Mouse (Mus musculus): ENCODE results near the gene Slc43a1. TPM values are rescaled to one million over a fixed set of nuclear protein-coding genes. Genes with fewer than 3 reads are reported as not detected.
A peak's percentile ranks its signal among the peaks of the same experiment; 100 is the strongest.

Gene Slc43a1
- polyA plus RNA-seq, 1 experiment from 2014 or later = 2.4 TPM

- H3K4me3 ChIP-seq = no peak overlapping the region
- 85% methylated on average over 8 of the region's 8 CpGs for WGBS
- no peaks in the 10 kb centered on the region for H3K9me3 ChIP-seq
- H3K36me3 ChIP-seq = no peaks in the 10 kb centered on the region
- H3K4me1 ChIP-seq (replicated peaks) = peaks cover 14% of the 10 kb centered on the region
- H3K27ac ChIP-seq (replicated peaks) = no peak overlapping the region
- H3K4me2 ChIP-seq = no peak overlapping the region
- H3K9ac ChIP-seq = no peak overlapping the region
- no peak for ATAC-seq (ENCODE audit: low FRiP score, low read depth)
- H3K27me3 ChIP-seq = peaks cover 41% of the 10 kb centered on the region
These were observed 41.9 kb downstream of the Slc43a1 start for GRCm38 (mm10) chr2:84880590-84880989.

DNA sequence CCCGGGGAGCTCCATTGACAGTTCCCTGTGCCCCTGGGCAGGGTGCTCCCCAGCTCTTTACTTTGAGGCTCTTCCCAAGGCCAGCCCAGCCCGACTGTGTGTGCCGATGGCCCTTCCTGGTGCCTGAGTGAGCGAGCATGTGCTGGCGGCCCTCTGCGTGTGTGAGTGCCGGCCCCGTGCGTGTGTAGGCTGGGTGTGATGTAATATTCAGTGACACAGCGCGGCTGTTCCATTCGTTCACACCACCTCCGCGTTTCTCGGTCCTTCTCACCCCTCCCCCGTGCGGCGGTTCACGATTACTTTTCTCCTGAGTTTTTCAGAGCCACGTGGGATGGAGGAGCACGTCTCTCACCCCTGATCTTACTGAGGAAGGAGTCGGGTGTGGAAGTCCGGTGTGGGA lies 44.0 kb downstream of the Slc43a1 start:
- 16% methylated on average over 23 of the region's 23 CpGs for WGBS
- Histone ChIP-seq H3K4me3 (peak overlapping the region; percentile 6; the same call in 1 of the 2 replicates), H3K27ac (replicated peaks) (no peak overlapping the region), H3K4me2 (peak overlapping the region; percentile 32), H3K27me3 (peaks cover 56% of the 10 kb centered on the region), H3K9me3 (no peaks in the 10 kb centered on the region), H3K4me1 (replicated peaks) (peaks cover 25% of the 10 kb centered on the region), H3K36me3 (no peaks in the 10 kb centered on the region), H3K9ac (no peak overlapping the region)
- ATAC-seq (ENCODE audit: low FRiP score, low read depth) = no peak

DNA sequence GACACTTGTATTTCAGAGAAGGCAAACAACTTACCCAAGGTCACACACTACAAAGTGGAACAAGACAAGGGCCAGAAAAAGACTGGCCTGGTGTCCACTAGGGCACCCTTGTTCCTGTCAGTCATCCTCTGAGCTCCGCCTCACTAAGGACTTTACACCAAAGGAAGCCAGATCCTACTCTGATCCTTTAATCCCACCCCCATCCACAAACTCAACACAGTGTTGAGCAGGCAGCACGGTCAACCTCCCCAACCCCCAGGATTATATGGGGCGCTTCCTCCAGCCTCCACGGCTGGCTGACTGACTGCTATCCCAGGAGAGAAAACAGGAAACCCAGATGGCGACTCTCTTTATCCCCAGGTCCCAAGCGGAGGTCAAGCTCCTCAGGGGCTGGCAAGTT lies 44.4 kb downstream of the Slc43a1 start:
- H3K4me3 ChIP-seq = 0 out of 2 replicates have a peak overlapping the region, but pooled peaks have one; percentile 16
- peak overlapping the region; percentile 32 for H3K4me2 ChIP-seq
- ATAC-seq (ENCODE audit: low FRiP score, low read depth) = no peak
- H3K27me3 ChIP-seq = peaks cover 60% of the 10 kb centered on the region
- 3% methylated on average over 6 of the region's 6 CpGs for WGBS
- H3K4me1 ChIP-seq (replicated peaks) = peaks cover 30% of the 10 kb centered on the region
- H3K9me3 ChIP-seq = no peaks in the 10 kb centered on the region
- no peaks in the 10 kb centered on the region for H3K36me3 ChIP-seq
- H3K9ac ChIP-seq = no peak overlapping the region
- no peak overlapping the region for H3K27ac ChIP-seq (replicated peaks)

GRCm38 (mm10) chr2:84883530-84883929 lies 44.9 kb downstream of the Slc43a1 start:
- 2% methylated on average over 11 of the region's 11 CpGs for WGBS
- Histone ChIP-seq H3K36me3 (no peaks in the 10 kb centered on the region), H3K4me1 (replicated peaks) (peaks cover 32% of the 10 kb centered on the region), H3K27me3 (peaks cover 62% of the 10 kb centered on the region), H3K27ac (replicated peaks) (no peak overlapping the region), H3K4me3 (peak overlapping the region; percentile 16; the same call in 1 of the 2 replicates), H3K4me2 (peak overlapping the region; percentile 32), H3K9ac (no peak overlapping the region), H3K9me3 (no peaks in the 10 kb centered on the region)
- ATAC-seq (ENCODE audit: low FRiP score, low read depth) = no peak

DNA sequence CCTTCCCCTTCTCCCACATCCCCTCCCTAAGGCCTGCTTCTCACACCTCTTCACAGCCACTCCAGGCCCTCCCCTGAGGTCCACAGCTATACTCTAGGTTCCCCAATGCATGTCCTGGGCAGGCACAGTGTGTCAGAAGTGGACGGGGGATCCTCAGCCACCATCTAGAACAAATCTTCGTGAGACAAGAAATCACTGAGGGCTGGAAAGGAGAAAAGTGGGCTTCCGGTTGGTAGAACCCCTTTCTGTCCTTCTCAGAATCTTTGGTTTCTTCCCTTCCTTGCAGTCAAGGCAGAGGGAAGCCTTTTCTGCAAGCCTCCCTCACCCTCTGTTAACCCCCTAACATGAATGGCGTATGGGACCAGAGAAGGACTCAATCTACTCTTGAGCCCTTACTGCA lies 45.3 kb downstream of the Slc43a1 start:
- Histone ChIP-seq H3K27me3 (peaks cover 62% of the 10 kb centered on the region), H3K36me3 (no peaks in the 10 kb centered on the region), H3K9ac (no peak overlapping the region), H3K4me1 (replicated peaks) (peaks cover 34% of the 10 kb centered on the region), H3K4me2 (peak overlapping the region; percentile 32), H3K4me3 (peak overlapping the region; percentile 16; the same call in 1 of the 2 replicates), H3K9me3 (no peaks in the 10 kb centered on the region), H3K27ac (replicated peaks) (no peak overlapping the region)
- 81% methylated on average over 4 of the region's 4 CpGs for WGBS
- no peak for ATAC-seq (ENCODE audit: low FRiP score, low read depth)

DNA sequence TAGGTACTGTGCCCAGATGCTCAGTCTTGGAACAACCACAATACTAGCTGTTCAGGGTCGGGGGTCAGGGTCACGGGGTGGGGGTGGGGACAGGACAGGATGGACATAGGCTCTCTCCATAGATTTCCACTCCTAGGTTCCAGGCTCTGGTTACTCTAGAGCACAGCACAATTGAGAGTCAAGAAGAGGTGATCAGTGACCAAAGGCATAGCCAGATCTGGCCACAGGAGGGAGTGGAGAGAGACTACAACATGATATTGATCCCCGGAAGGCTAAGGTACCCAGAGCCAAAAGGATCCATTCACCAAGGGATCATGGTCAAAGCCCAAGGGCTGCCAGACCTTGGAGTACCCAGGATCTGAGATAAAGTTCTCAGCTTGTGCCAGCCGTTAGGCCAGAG lies 46.0 kb downstream of the Slc43a1 start:
- Histone ChIP-seq H3K4me3 (peak overlapping the region; percentile 81; the same call in 1 of the 2 replicates), H3K36me3 (no peaks in the 10 kb centered on the region), H3K9me3 (no peaks in the 10 kb centered on the region), H3K4me1 (replicated peaks) (peaks cover 41% of the 10 kb centered on the region), H3K27me3 (peaks cover 68% of the 10 kb centered on the region), H3K27ac (replicated peaks) (no peak overlapping the region), H3K9ac (no peak overlapping the region), H3K4me2 (peak overlapping the region; percentile 84)
- WGBS = 54% methylated on average over 4 of the region's 4 CpGs
- ATAC-seq (ENCODE audit: low FRiP score, low read depth) = no peak

- Histone ChIP-seq H3K4me1 (replicated peaks) (peaks cover 44% of the 10 kb centered on the region), H3K4me2 (peak overlapping the region; percentile 84), H3K9ac (0 out of 2 replicates have a peak overlapping the region, but pooled peaks have one; percentile 4), H3K27ac (replicated peaks) (no peak overlapping the region), H3K36me3 (no peaks in the 10 kb centered on the region), H3K9me3 (no peaks in the 10 kb centered on the region), H3K27me3 (peaks cover 68% of the 10 kb centered on the region), H3K4me3 (peak overlapping the region; percentile 81)
- 11% methylated on average over 22 of the region's 23 CpGs for WGBS
- no peak for ATAC-seq (ENCODE audit: low FRiP score, low read depth)
These were observed 46.7 kb downstream of the Slc43a1 start for GRCm38 (mm10) chr2:84885084-84886055.

GRCm38 (mm10) chr2:84886234-84886731 lies 47.6 kb downstream of the Slc43a1 start, which contains the start of gene Rtn4rl2:
Gene Rtn4rl2, minus strand, starts transcription at chr2:84886710.
- WGBS = under 1% methylated on average over 34 of the region's 35 CpGs
- peaks cover 44% of the 10 kb centered on the region for H3K4me1 ChIP-seq (replicated peaks)
- H3K9me3 ChIP-seq = no peaks in the 10 kb centered on the region
- peak within 1 kb of the TSS; percentile 51 for H3K9ac ChIP-seq
- H3K4me2 ChIP-seq = peak within 1 kb of the TSS; percentile 84
- 0 out of 2 replicates have a peak, but pooled peaks have one; percentile 7 for ATAC-seq (ENCODE audit: low FRiP score, low read depth)
- H3K4me3 ChIP-seq = peak within 1 kb of the TSS; percentile 81
- peaks cover 66% of the 10 kb centered on the region for H3K27me3 ChIP-seq
- H3K36me3 ChIP-seq = no peaks in the 10 kb centered on the region
- peak within 1 kb of the TSS; percentile 32; the same call in 1 of the 2 replicates for H3K27ac ChIP-seq (replicated peaks)

DNA sequence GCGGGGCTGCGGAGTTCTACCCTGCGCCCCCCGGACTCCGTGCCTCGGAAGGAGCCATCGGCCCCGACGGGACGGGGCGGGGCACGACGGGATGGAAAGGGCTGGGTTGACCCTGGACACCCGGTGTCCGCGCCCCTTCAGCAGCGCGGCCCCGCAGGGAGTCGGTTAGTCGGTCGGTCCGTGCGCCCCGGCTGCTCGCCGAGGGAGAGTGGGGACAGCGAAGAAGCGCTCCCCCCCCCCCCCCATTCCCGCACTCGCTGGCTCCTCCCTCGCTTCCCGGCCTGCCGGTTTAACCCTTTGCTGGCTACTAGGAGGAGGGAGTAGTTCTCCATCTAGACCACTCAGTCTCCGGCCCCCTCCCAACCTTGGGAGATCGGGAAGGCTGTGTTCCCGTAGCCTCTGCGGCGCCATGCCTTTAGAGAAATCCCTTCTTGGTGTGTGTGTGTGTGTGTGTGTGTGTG lies 48.2 kb downstream of the Slc43a1 start:
- Histone ChIP-seq H3K9ac (peak overlapping the region; percentile 51), H3K4me3 (peak overlapping the region; percentile 81), H3K27me3 (peaks cover 64% of the 10 kb centered on the region), H3K9me3 (no peaks in the 10 kb centered on the region), H3K27ac (replicated peaks) (peak overlapping the region; percentile 32; the same call in 1 of the 2 replicates), H3K4me1 (replicated peaks) (peaks cover 44% of the 10 kb centered on the region), H3K36me3 (no peaks in the 10 kb centered on the region), H3K4me2 (peak overlapping the region; percentile 84)
- WGBS = under 1% methylated on average over 34 of the region's 39 CpGs
- peak; percentile 43 for ATAC-seq (ENCODE audit: low FRiP score, low read depth)

DNA sequence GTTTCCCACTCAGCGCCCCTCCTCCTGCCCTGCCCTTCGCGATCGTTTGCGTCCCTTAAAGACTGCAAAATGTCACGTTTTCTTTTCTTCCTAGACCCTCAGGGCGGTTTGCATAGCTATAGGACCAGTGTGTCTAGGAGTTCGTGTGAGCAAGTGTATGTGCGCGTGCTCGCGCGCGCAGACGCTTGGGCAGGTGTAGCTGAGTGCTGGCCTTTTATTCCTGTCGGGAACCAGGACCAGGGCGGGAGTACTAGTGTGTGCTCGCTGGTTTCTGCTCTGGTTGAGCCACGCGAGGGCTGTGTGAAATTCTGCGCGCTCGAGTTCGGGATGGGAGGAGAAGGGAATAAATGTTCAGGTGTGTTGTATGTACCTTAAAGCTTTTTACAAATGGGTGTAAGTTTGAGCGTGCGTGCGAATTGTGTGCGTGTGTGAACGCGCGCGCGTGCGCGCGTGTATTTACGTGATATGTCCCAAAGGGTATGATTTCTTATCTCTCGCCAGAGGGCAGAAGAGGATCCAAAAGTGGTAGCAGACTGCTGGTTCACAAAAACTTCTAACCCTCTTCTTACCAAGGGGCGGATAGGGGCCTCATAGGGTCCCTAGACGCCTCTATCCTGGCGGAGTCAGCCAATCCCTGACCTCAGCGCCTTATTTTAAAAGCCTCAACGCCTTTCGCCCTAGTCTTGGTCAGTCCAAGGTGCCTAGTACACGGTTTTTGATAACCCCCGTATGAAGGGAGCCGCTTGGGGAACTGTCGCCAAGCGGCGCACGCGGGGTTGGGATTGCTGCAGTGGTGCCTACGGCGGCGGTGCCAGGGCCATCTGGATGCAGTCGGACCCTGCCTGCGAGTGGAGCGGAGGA lies 49.0 kb downstream of the Slc43a1 start:
- peak; percentile 54 for ATAC-seq (ENCODE audit: low FRiP score, low read depth)
- Histone ChIP-seq H3K4me3 (peak overlapping the region; percentile 81), H3K27me3 (peaks cover 56% of the 10 kb centered on the region), H3K4me2 (peak overlapping the region; percentile 84), H3K9me3 (no peaks in the 10 kb centered on the region), H3K27ac (replicated peaks) (no peak overlapping the region), H3K4me1 (replicated peaks) (peaks cover 42% of the 10 kb centered on the region), H3K9ac (peak overlapping the region; percentile 51), H3K36me3 (no peaks in the 10 kb centered on the region)
- under 1% methylated on average over 58 of the region's 58 CpGs for WGBS

GRCm38 (mm10) chr2:84888657-84889315 lies 50.1 kb downstream of the Slc43a1 start:
- Histone ChIP-seq H3K4me3 (peak overlapping the region; percentile 32), H3K9me3 (no peaks in the 10 kb centered on the region), H3K4me1 (replicated peaks) (peaks cover 30% of the 10 kb centered on the region), H3K4me2 (peak overlapping the region; percentile 84), H3K36me3 (no peaks in the 10 kb centered on the region), H3K9ac (peak overlapping the region; percentile 25; the same call in 1 of the 2 replicates), H3K27me3 (peaks cover 46% of the 10 kb centered on the region), H3K27ac (replicated peaks) (no peak overlapping the region)
- 2% methylated on average over 28 of the region's 28 CpGs for WGBS
- no peak for ATAC-seq (ENCODE audit: low FRiP score, low read depth)

Data from hindbrain, embryonic 15.5 days (tissue).